Mouse (Mus musculus) forebrain, embryonic 16.5 days (tissue): ENCODE data around the gene Rnf181. TPM values are rescaled to one million over a fixed set of nuclear protein-coding genes. Genes with fewer than 3 reads are reported as not detected.

ENCODE experiments used
- ATAC-seq: fragments of 200-750 bp; cut with Nextera tagmentation; 2 replicates; pipeline ENCODE4 v1.8.0; 2017; ENCODE audit warnings: mild to moderate bottlenecking, moderate library complexity
- H3K27ac ChIP-seq: fragments of 300-500 bp; sonication (generic); 2 replicates; pipeline ENCODE4 v1.5.1; 2014; ENCODE audit warnings: low read length, control low read depth
- H3K27me3 ChIP-seq: fragments of 300-500 bp; sonication (generic); replicated peaks from 2 replicates; pipeline ENCODE4 v1.6.1; 2014; ENCODE audit warnings: low read length; ENCODE audit not compliant: control insufficient read depth, insufficient read depth
- H3K36me3 ChIP-seq: fragments of 300-500 bp; sonication (generic); 2 replicates; pipeline ENCODE4 v1.6.1; 2014; ENCODE audit not compliant: control insufficient read depth, insufficient read depth
- H3K4me1 ChIP-seq: fragments of 300-500 bp; sonication (generic); replicated peaks from 2 replicates; pipeline ENCODE4 v1.6.1; 2014; ENCODE audit warnings: low read length; ENCODE audit not compliant: control insufficient read depth, insufficient read depth
- H3K4me2 ChIP-seq: fragments of 300-500 bp; sonication (generic); 2 replicates; pipeline ENCODE4 v1.6.1; 2014; ENCODE audit warnings: mild to moderate bottlenecking, low read length, control low read depth
- H3K4me3 ChIP-seq: fragments of 300-500 bp; sonication (generic); replicated peaks from 2 replicates; pipeline ENCODE4 v1.5.1; 2014; ENCODE audit warnings: mild to moderate bottlenecking, low read length, control low read depth
- H3K9ac ChIP-seq: fragments of 300-500 bp; sonication (generic); replicated peaks from 2 replicates; pipeline ENCODE4 v1.6.1; 2014; ENCODE audit warnings: low read depth, low read length, control low read depth
- H3K9me3 ChIP-seq: fragments of 300-500 bp; sonication (generic); 2 replicates; pipeline ENCODE4 v1.6.1; 2016; ENCODE audit warnings: low read length; ENCODE audit not compliant: control insufficient read depth
- WGBS: fragments of 180-500 bp; shearing (Covaris S2); extraction: QIAGEN DNeasy Blood & Tissue Kit; methylation state at CpG from one replicate; pipeline ENCODE4 v1.1.7; 2014; 5-methylcytosine and 5-hydroxymethylcytosine counted together
- polyA plus RNA-seq: library from polyadenylated mRNA; unstranded; fragments of >200 nt; fragmentation: Nextera tagmentation; extraction: Ambion mirVana; gene quantifications from 2 replicates; pipeline ENCODE4 v1.2.1, GENCODE M21; 2015

Gene Rnf181
- 127 and 139 TPM in 2 replicates for polyA plus RNA-seq

DNA sequence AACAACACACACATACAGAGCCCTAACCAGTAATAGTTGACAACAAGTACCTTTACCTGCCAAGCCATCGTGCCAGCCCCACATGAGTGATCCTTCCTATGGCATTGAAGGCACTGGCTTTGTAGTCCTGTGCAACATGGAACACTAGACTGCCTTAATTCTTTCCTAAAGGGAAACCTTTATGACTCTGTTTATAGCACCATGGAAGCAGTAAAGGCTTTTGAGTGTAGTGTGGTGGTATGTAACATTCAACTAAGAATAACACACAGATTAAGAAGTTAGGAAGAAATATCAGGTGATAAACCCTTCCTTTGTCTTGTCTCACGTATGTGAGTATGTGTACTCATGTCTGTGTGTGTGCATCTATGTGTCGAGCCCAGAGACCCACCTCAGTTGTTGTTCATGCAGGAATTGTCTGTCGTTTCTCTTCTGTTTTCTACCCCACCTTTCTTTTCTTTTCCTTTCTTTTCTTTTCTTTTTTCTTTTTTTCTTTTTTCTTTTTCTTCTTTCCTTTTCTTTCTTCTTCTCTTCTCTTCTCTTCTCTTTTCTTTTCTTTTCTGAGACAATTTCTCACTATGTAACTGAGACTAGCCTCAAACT, at the start of gene Rnf181:
Gene Rnf181 (minus strand): TSS at position 113 of the 600 bp plus-strand sequence.
- no peak within 1 kb of the TSS for H3K4me3 ChIP-seq
- no peaks in the 10 kb centered on the region for H3K9me3 ChIP-seq
- no peaks in the 10 kb centered on the region for H3K36me3 ChIP-seq
- H3K9ac ChIP-seq, result no peak within 1 kb of the TSS
- H3K4me2 ChIP-seq, result no peak within 1 kb of the TSS
- WGBS, result 74% methylated on average over 4 of the region's 4 CpGs
- H3K4me1 ChIP-seq, result peaks cover 5% of the 10 kb centered on the region; the same call in 1 of the 2 replicates
- H3K27ac ChIP-seq, result no peak within 1 kb of the TSS
- no peaks in the 10 kb centered on the region for H3K27me3 ChIP-seq
- no peak for ATAC-seq

DNA sequence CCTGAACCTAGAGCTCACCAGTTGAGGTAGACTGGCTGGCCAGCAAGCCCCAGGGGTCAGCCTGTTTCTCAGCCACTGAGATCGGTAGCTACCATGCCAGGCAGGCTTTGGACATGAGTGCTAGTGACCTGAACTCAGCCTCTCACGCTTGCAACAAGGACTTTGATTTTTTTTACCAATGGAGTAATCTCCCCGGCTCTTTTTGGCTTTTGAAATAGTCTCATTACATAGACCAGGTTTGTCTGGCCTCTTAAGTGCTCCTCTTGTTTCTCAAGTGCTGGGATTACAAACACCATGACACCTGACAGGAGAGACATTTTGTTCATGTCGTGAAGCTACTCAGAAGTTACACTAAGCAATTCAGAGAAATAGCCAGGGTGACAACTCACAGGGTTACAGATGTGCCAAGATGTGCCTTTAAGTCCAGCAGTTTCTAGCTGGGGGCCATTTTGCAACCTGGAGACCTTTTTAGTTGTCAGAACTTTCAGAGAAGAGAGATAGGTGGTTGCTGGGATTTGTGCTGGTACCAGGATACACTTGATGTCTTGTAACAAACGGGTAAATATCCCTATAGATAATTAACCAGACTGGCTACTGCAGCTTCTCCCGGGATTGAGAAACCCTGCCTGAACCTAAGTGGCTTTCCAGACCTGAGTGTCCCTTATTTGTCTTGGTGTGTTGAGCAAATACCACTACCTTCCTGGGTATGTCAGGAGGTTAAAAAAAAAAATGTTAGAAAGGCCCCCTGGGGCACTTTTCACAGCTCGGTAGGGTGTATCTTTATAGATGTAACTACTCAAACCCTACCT, 49.4 kb upstream of the Rnf181 start:
- no peak overlapping the region for H3K27ac ChIP-seq
- no peak for ATAC-seq
- H3K36me3 ChIP-seq, result 0 out of 2 replicates have a peak, but pooled peaks cover 2% of the 10 kb centered on the region
- peaks cover 20% of the 10 kb centered on the region for H3K4me1 ChIP-seq
- no peaks in the 10 kb centered on the region for H3K27me3 ChIP-seq
- no peaks in the 10 kb centered on the region for H3K9me3 ChIP-seq
- no peak overlapping the region for H3K9ac ChIP-seq
- 92% methylated on average over 7 of the region's 7 CpGs for WGBS
- H3K4me3 ChIP-seq, result no peak overlapping the region
- H3K4me2 ChIP-seq, result no peak overlapping the region

DNA sequence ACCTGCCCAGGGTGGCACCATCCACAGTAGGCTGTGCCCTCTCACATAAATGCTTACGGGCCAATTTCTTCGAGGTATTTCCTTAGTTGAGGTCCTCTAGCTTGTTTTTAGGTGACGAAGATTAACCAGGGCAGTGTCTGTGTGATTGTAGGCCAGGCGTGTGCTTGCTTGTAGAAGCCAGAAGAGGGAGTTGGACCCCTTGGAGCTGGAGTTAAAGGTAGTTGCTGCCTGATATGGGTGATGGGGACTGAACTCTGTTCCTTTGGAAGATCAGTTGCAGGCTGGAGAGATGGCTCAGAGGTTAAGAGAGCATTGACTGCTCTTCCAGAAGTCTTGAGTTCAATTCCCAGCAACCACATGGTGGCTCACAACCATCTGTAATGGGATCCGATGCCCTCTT, 48.4 kb upstream of the Rnf181 start:
- 88% methylated on average over 5 of the region's 5 CpGs for WGBS
- H3K4me3 ChIP-seq, result no peak overlapping the region
- H3K36me3 ChIP-seq, result 0 out of 2 replicates have a peak, but pooled peaks cover 2% of the 10 kb centered on the region
- ATAC-seq, result no peak
- H3K9ac ChIP-seq, result no peak overlapping the region
- no peaks in the 10 kb centered on the region for H3K9me3 ChIP-seq
- no peaks in the 10 kb centered on the region for H3K27me3 ChIP-seq
- peaks cover 20% of the 10 kb centered on the region for H3K4me1 ChIP-seq
- no peak overlapping the region for H3K27ac ChIP-seq
- peak overlapping the region; percentile 79 for H3K4me2 ChIP-seq

DNA sequence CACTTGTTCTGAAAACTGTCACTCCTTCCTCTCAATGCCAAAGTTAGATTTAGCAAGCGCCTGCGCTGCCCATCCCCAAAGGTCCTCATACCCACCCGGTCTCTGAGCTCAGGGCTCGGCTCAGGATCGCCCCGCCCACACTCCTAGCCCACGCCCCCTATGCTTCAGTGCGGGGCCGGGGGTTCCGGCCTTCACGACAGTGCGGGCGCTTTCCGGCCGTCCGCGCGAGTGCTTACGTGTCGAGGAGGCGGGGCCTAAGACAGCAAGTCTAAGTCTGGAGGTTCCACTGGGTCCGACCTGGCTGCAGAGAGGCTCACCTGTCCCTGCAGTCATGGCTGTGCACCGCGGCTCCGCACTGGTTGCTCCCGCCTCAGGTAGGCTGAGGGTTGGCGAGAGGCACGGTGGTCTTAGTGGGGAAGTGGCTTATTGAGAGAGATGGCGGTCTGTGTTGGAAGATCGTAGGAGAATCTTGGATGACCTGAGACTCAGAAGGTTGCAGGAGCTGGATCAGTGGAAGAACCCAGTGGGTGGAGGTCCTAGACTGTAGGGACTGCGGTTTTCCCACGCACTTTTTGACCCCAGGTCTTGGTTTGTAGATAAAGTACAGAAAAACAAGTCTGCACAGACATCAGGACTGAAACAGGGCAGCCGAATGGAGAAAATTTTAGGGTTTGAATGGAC, 47.5 kb upstream of the Rnf181 start, which contains the start of gene Ggcx:
Gene Ggcx (plus strand): TSS at position 233 of the 681 bp plus-strand sequence.
- peak; percentile 97 for ATAC-seq
- Histone ChIP-seq H3K36me3 (0 out of 2 replicates have a peak, but pooled peaks cover 2% of the 10 kb centered on the region), H3K4me3 (peak within 1 kb of the TSS; percentile 79), H3K27ac (peak within 1 kb of the TSS; percentile 36; the same call in 1 of the 2 replicates), H3K27me3 (no peaks in the 10 kb centered on the region), H3K4me1 (peaks cover 20% of the 10 kb centered on the region), H3K4me2 (peak within 1 kb of the TSS; percentile 79), H3K9ac (peak within 1 kb of the TSS; percentile 78), H3K9me3 (no peaks in the 10 kb centered on the region)
- WGBS, result 1% methylated on average over 33 of the region's 33 CpGs

- WGBS, result 91% methylated on average over 7 of the region's 7 CpGs
- H3K4me2 ChIP-seq, result no peak overlapping the region
- no peaks in the 10 kb centered on the region for H3K27me3 ChIP-seq
- H3K9ac ChIP-seq, result no peak overlapping the region
- H3K36me3 ChIP-seq, result no peaks in the 10 kb centered on the region
- no peak overlapping the region for H3K27ac ChIP-seq
- no peak overlapping the region for H3K4me3 ChIP-seq
- H3K9me3 ChIP-seq, result no peaks in the 10 kb centered on the region
- peaks cover 11% of the 10 kb centered on the region for H3K4me1 ChIP-seq
- ATAC-seq, result no peak
Measured at GRCm38 (mm10) chr6:72410518-72410917, 43.8 kb upstream of the Rnf181 start.

GRCm38 (mm10) chr6:72410003-72410402, 43.2 kb upstream of the Rnf181 start:
- Histone ChIP-seq H3K4me1 (peaks cover 8% of the 10 kb centered on the region), H3K4me2 (no peak overlapping the region), H3K9me3 (no peaks in the 10 kb centered on the region), H3K36me3 (no peaks in the 10 kb centered on the region), H3K9ac (no peak overlapping the region), H3K27ac (no peak overlapping the region), H3K4me3 (no peak overlapping the region), H3K27me3 (no peaks in the 10 kb centered on the region)
- ATAC-seq, result no peak
- WGBS, result 25% methylated on average over 1 of the region's 1 CpGs

- 10% methylated on average over 3 of the region's 3 CpGs for WGBS
- no peak overlapping the region for H3K4me2 ChIP-seq
- no peak for ATAC-seq
- no peak overlapping the region for H3K27ac ChIP-seq
- no peaks in the 10 kb centered on the region for H3K9me3 ChIP-seq
- no peaks in the 10 kb centered on the region for H3K27me3 ChIP-seq
- H3K4me3 ChIP-seq, result no peak overlapping the region
- no peaks in the 10 kb centered on the region for H3K36me3 ChIP-seq
- no peak overlapping the region for H3K9ac ChIP-seq
- peaks cover 4% of the 10 kb centered on the region; the same call in 1 of the 2 replicates for H3K4me1 ChIP-seq
Measured at GRCm38 (mm10) chr6:72409567-72409966, 42.8 kb upstream of the Rnf181 start.

DNA sequence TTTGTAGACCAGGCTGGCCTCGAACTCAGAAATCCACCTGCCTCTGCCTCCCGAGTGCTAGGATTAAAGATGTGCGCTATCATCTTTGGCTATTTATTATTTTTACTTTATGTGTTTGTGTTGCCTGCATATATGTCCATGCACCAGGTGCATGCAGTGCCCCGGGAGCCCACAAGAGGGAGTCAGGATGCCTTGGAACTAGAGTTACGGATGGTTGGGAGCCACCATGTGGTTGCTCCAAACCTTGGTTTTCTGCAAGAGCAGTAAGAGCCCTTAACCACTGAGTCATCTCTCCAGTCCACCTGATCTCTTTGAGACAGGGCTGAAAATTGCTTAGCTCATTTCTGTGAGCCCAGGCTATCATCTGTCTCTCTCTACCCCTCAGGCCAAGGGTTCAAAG, 40.4 kb upstream of the Rnf181 start:
- Histone ChIP-seq H3K4me2 (no peak overlapping the region), H3K9ac (no peak overlapping the region), H3K4me3 (no peak overlapping the region), H3K4me1 (no peaks in the 10 kb centered on the region), H3K27ac (no peak overlapping the region), H3K36me3 (no peaks in the 10 kb centered on the region), H3K27me3 (no peaks in the 10 kb centered on the region), H3K9me3 (no peaks in the 10 kb centered on the region)
- 2% methylated on average over 5 of the region's 5 CpGs for WGBS
- ATAC-seq, result peak; percentile 45

- Histone ChIP-seq H3K36me3 (no peaks in the 10 kb centered on the region), H3K9me3 (no peaks in the 10 kb centered on the region), H3K9ac (no peak overlapping the region), H3K4me2 (no peak overlapping the region), H3K27me3 (no peaks in the 10 kb centered on the region), H3K4me1 (no peaks in the 10 kb centered on the region), H3K27ac (no peak overlapping the region), H3K4me3 (no peak overlapping the region)
- no peak for ATAC-seq
- WGBS, result 84% methylated on average over 7 of the region's 7 CpGs
Measured at GRCm38 (mm10) chr6:72405356-72405755, 38.6 kb upstream of the Rnf181 start.
